Mouse (Mus musculus) lung, postnatal 4 days (tissue): Measurements from ENCODE around the gene Plekha7.

Experiments used
- DNase-seq, 2 experiments: peaks; one replicate each; pipeline ENCODE4 v3.0.0; 2021

Plekha7 gene

DNA sequence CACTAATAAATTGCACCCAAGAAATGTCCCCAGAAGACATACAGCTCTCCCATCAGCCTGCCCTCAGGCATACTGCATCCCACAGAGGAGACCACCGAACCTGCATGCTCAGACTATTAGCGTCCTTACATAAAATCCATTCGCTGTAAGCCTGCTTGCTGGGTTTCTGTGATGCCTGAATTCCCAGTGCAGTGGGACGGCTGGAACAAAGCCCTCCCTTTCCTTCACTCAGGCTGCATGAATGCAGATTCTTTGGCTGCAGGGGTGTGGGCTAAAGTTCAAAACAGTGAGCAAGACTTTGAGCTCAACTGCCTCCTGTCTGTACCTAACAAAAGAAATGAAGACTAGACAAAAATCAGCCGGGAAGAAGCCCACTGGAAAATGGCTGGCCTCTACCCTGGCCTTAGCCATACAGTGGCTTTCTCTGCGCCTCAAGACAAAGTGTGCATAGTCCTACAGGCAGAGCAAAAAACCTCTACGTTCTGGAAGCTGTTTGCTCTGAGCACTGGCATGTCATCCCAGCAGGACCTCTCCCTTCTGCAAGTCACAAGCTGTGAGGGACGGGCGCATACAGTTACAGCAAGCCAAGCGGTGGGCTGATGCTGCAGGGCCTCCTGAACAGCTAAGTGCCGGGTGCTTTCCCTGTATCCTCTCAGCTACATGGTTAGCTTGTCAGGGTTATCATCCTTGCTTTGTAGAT lies 123.7 kb downstream of the Plekha7 start:
- DNase-seq: no peak

DNA sequence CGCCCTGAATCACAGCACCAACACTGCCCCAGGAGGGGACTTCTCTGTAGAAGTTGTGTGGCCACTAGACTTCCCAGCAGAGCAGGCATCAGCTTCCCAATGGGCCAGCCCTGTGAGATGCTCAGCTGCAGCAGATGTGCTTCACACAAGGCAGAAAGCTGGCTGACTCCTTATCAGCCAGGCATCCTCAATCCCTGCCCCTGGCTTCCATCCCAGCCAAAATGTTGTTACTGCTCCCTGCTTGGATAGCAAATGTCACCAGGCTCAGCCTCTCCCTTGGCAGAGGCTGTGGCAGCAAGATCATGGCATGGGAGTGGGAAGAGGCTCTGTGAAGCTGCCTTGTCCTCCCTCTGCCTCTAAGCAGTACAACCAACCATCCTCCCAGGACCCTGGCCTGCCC lies 125.7 kb downstream of the Plekha7 start:
- no peak for DNase-seq

GRCm38 (mm10) chr7:116181444-116181946 lies 126.7 kb downstream of the Plekha7 start:
- DNase-seq: no peak

GRCm38 (mm10) chr7:116178916-116179315 lies 129.3 kb downstream of the Plekha7 start:
- no peak for DNase-seq

- no peak for DNase-seq
Observed at GRCm38 (mm10) chr7:116172774-116173173, 135.4 kb downstream of the Plekha7 start.

DNA sequence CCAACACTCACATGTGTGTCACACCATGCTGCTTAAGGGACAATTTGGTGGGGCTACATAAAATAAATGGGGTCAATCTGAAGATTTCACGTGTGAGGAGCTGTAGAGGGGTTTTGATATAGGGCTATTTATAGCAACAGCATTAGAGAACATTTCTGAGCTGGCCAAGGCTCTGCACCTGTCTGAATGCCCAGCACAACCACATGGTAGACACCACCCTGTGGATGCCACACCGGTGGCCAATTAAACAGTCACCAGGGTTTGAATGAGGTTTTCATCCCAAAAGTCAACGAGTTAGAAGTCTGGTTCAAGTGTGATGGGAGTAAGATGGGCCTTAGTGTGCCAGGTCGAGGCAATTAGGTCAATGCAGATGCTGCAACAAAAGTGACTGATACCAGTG lies 138.8 kb downstream of the Plekha7 start:
- DNase-seq: no peak

DNA sequence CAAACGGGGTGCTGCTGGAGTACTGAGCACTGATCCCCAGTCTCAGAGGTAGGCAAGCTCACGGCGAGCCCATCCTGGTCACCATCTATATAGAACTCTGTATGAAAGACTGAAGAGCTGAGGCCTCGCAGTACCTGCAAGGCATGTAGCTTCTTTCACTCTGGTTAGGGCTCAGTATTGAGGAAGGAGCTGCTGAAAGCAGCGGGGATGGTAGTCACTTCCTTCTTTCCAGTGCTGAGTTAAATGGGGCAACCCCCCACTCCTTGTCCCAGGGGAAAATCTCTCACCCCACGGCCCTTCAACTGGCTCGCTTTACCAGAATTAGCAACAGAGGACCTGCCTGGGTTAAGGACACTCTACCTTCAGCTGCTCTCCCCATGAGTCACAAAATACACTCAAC lies 140.0 kb downstream of the Plekha7 start:
- DNase-seq: no peak

GRCm38 (mm10) chr7:116164232-116164631 lies 143.9 kb downstream of the Plekha7 start:
- DNase-seq: no peak

DNA sequence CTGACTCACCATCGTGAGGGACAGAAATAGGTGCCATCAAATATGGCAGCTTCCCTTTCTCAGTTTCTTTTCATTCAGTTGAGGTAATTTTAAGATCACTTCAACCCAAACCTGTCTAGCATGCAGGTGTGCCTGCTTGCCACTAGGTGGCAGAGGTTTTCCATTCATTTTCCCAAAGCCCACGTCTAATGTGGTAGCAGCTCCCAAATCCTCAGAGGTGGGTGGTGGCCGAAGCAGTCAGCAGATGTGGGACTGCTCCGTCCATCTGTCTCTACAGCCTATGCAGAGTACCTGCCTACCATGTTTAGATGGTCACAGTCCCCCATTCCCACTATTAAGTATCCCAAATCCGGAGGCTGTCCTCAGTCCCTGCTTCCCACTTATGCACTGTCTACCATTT lies 146.6 kb downstream of the Plekha7 start:
- peak in 1 of 2 experiments; percentile 56 for DNase-seq

DNA sequence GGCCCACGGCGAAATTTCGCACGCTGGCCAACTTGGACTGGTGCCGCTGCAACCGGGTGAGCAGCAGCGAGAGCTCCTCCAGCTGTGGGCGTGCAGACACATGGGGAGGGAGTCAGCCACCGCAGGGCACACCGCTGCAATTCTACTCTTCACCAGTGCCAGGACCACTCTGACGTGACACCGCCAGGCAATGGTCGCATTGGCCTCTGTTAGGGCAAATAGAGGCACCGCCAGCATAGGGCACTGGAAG lies 151.4 kb downstream of the Plekha7 start:
- DNase-seq: peak; percentile 31 to 65

DNA sequence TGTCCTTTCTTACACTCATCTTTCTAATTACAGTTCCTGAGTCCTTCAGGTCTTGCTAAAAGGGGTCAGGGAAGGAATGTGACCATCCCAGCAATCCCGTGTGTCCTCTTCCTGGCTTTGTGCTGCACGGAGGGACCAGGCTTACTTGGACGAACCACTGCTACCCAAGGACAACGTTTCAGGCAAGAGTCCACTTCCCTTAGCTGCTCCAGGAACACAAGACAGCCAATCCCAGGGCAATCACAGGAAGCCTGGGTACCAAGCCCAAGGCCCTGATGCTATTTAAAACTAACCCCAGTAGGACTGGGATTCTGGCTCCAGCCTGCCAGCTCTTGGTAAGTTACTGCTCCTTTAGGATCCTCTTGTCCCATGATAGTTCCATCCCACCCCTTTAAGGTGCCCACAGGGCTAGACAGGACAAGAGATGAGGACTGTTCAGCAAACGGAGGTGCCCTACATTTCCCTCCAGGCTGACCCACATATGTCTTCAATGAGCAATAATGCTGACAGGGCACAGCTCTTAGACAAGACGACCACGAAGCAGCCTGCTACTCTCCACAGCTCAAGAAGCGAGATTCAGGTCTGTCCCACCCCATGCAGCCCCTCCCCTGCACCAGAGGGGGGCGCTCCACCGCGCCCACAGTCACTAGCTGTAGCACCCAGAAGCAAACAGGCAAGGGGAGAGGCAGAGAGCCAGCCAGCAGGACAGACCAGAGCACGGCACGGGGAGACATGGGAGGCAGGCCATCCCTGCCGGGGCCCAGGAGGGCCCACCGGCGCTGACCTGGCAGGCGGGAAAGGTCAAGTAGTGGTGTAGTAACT lies 151.9 kb downstream of the Plekha7 start:
- no peak for DNase-seq

GRCm38 (mm10) chr7:116153781-116154368 lies 154.3 kb downstream of the Plekha7 start:
- DNase-seq: no peak

GRCm38 (mm10) chr7:116149568-116149967 lies 158.6 kb downstream of the Plekha7 start:
- no peak for DNase-seq

GRCm38 (mm10) chr7:116147114-116147513 lies 161.1 kb downstream of the Plekha7 start:
- DNase-seq: no peak

- DNase-seq: no peak
Observed at GRCm38 (mm10) chr7:116145030-116145429, 163.1 kb downstream of the Plekha7 start.

DNA sequence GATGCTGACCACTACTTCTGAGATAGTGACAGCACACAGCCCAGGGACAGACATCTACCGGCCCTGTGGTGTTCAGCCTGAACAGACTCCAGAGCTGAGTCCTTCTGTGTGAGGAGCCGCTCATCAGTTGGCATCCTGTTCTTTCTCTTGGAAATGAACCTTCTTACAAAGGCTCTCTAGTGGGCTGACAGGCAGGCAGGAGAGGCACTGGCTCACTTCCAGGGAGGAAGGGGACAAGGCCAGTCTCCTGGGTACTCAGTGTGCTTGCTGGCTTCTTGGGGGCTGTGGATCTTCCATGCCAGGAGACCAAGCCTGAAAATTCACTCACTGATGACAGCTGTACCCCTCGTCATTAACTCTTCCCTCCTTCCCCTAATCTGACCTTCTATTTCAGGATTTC lies 170.5 kb downstream of the Plekha7 start:
- no peak for DNase-seq

- no peak for DNase-seq
Observed at GRCm38 (mm10) chr7:116137149-116137548, 171.0 kb downstream of the Plekha7 start.

DNA sequence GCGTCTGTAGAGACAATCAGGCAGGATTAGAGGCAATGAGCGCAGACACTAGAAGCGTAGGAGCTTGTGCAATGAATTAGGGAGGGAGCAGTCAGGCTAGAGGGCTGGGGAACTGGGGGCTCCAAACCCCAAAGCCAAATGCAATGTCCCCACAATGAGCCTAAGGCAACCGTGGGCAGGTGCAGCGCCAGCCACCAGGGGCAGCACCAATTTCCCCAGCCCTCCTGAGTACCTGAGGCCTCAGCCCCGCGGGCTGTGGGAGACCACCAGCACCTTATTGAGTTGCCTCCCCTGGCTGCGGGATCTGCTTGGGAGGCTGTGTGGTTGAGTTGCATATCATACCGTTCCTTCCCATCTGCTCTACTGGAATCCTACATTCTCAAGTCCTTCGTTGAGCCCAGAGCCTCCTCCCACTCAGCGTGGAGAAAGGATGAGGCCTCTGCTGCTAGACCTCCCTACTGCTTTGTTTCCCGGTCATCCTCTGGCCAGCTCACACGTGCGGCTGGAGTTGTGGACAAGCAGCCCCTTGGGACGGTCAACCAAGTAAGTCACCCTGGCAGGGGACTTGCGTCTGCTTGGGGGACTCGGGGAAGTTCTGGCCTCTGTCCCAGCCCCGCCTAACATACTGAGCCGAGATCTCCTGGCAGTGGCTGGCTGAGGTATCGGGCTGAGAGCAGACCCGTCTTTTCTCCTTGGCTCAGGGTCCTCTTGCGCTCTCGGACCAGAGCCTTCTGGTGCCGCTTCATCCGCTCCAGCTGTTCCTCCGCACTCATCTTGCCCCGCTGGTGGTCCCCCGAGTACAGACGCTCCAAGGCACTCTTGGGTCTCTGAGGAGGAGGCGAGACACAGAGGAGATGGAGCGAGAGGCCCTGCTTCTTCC lies 173.5 kb downstream of the Plekha7 start:
- DNase-seq: peak; percentile 50 to 84

- DNase-seq: peak; percentile 72 to 82
Observed at GRCm38 (mm10) chr7:116132078-116132477, 176.1 kb downstream of the Plekha7 start.

DNA sequence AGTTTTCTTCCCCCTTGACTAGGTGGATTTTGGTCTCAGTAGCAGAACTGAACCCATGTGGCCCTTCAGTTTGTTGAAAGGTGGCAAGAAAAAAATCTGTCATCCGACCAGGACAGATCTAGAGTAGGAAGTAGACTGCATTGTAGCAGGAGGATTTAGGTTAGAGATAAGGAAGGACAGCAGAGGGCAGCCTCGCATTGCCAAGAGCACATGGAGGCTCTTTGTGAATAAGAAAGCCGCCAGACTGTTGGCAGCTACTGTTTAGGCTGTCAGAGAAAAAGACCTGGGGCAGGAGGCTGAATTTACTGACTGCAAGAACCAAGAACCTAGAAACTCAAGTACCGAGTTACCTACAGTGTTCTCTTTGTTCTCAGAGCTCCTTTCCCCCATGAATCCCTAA lies 176.8 kb downstream of the Plekha7 start:
- DNase-seq: no peak

DNA sequence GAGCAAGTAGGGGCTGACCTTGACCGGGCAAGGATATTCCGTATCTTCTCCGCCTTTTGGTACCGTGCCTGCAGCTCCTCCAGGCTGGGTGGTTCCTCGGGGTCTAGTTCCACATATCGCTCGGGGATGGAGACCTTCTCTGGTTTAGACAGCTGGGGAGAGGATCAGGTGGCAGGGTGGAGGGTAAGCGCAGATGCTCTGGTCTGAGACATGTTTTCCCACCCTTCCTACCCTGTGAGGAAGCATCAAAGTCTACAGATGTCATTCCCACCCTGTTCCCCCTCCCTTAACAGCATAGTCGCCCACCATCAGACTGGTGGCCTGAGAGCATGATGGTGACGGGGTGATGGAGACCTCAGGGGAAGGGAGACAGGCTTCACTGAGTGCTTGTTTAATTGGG lies 178.8 kb downstream of the Plekha7 start:
- DNase-seq: no peak

- DNase-seq: no peak
Observed at GRCm38 (mm10) chr7:116128286-116128685, 179.9 kb downstream of the Plekha7 start.

DNA sequence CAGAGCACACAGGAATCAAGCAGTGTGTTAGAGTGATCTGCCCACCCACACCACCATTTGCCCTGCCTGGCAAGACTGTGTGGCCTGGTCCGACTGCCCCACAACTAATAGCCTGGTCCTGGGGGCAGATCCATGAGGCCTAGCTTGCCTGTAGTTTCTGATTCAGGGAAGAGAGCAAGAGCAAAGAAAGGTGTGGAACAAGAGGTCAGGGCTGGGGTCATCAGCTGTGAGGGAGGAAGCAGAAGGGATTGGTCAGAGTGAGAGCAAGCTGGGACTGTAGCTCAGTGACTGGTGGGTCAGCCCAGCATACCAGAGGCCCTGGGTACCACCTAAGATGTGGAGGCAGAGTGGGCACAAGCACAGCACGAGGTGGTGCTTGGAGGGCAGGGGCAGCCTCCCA lies 181.1 kb downstream of the Plekha7 start:
- DNase-seq: no peak
